Mouse (Mus musculus): ENCODE results near the gene Gtf2i. TPM values are rescaled to one million over a fixed set of nuclear protein-coding genes. Genes with fewer than 3 reads are reported as not detected.
A peak's percentile ranks its signal among the peaks of the same experiment; 100 is the strongest.
"Not testable (repeated sequence)": the region's sequence is repeated elsewhere in the genome, so short reads cannot be mapped to it uniquely, and the experiment has no call there.

Gene Gtf2i
- 125 and 127 TPM in 2 replicates for polyA plus RNA-seq (2015; fragmentation: Nextera tagmentation; extraction: Ambion mirVana)

GRCm38 (mm10) chr5:134314688-134315622 lies at the start of gene Gtf2i:
TSS of gene Gtf2i (minus strand) at chr5:134314760.
- peak within 1 kb of the TSS; percentile 100 for H3K9ac ChIP-seq
- ATAC-seq (ENCODE audit: extremely low read depth, insufficient number of reproducible peaks, low FRiP score, low TSS enrichment): peak; percentile 86
- peaks cover 53% of the 10 kb centered on the region for H3K4me1 ChIP-seq
- peak within 1 kb of the TSS; percentile 87 for H3K4me2 ChIP-seq
- peak within 1 kb of the TSS; percentile 96 for H3K4me3 ChIP-seq
- H3K9me3 ChIP-seq: no peaks in the 10 kb centered on the region
- 1% methylated on average over 38 of the region's 40 CpGs for WGBS
- no peaks in the 10 kb centered on the region for H3K27me3 ChIP-seq (replicated peaks)
- peaks cover 20% of the 10 kb centered on the region for H3K36me3 ChIP-seq
- H3K27ac ChIP-seq (replicated peaks): peak within 1 kb of the TSS; percentile 100

GRCm38 (mm10) chr5:134359101-134359500 lies 44.5 kb upstream of the Gtf2i start:
- Histone ChIP-seq H3K4me2 (no peak overlapping the region), H3K27me3 (replicated peaks) (no peaks in the 10 kb centered on the region), H3K4me3 (no peak overlapping the region), H3K36me3 (peaks cover 68% of the 10 kb centered on the region), H3K9ac (no peak overlapping the region), H3K27ac (replicated peaks) (no peak overlapping the region), H3K9me3 (no peaks in the 10 kb centered on the region), H3K4me1 (no peaks in the 10 kb centered on the region; the same call in 1 of the 2 replicates)
- WGBS: 90% methylated on average over 4 of the region's 4 CpGs
- ATAC-seq (ENCODE audit: extremely low read depth, insufficient number of reproducible peaks, low FRiP score, low TSS enrichment): no peak

- not testable (repeated sequence) for H3K27me3 ChIP-seq (replicated peaks); H3K4me3 ChIP-seq; H3K27ac ChIP-seq (replicated peaks); H3K4me2 ChIP-seq; H3K9me3 ChIP-seq; ATAC-seq (ENCODE audit: extremely low read depth, insufficient number of reproducible peaks, low FRiP score, low TSS enrichment); H3K9ac ChIP-seq
- peaks cover 18% of the 10 kb centered on the region for H3K4me1 ChIP-seq
- WGBS: 77% methylated on average over 4 of the region's 4 CpGs
- H3K36me3 ChIP-seq: peaks cover 39% of the 10 kb centered on the region
These were observed 40.8 kb upstream of the Gtf2i start for GRCm38 (mm10) chr5:134355372-134355771.

DNA sequence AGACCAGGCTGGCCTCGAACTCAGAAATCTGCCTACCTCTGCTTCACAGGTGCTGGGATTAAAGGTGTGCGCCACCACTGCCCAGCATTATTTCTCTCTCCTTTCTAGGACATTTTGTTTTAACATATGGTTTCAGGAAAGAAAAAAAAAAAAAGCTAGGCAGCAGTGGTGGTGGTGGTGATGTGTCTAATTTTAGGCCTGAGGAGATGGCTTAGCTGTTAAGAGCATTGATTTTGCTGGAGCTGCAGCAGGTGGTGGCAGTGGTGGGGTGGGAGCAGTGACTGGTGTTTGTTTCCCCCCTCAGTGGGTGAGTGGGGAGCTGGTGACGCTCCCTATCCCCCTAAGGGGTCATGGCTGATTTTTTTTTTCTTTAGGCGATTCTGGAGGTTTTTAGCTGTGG lies 38.6 kb upstream of the Gtf2i start:
- Histone ChIP-seq H3K36me3 (peaks cover 16% of the 10 kb centered on the region), H3K4me3 (no peak overlapping the region), H3K9me3 (no peaks in the 10 kb centered on the region), H3K9ac (no peak overlapping the region), H3K27ac (replicated peaks) (peak overlapping the region; percentile 49; the same call in 1 of the 2 replicates), H3K27me3 (replicated peaks) (no peaks in the 10 kb centered on the region), H3K4me1 (peaks cover 18% of the 10 kb centered on the region), H3K4me2 (no peak overlapping the region)
- 58% methylated on average over 4 of the region's 4 CpGs for WGBS
- ATAC-seq (ENCODE audit: extremely low read depth, insufficient number of reproducible peaks, low FRiP score, low TSS enrichment): no peak

- Histone ChIP-seq H3K36me3 (peaks cover 11% of the 10 kb centered on the region), H3K9me3 (no peaks in the 10 kb centered on the region), H3K27ac (replicated peaks) (peak overlapping the region; percentile 49), H3K4me1 (peaks cover 18% of the 10 kb centered on the region), H3K4me2 (no peak overlapping the region), H3K9ac (0 out of 2 replicates have a peak overlapping the region, but pooled peaks have one; percentile 9), H3K4me3 (no peak overlapping the region), H3K27me3 (replicated peaks) (no peaks in the 10 kb centered on the region)
- ATAC-seq (ENCODE audit: extremely low read depth, insufficient number of reproducible peaks, low FRiP score, low TSS enrichment): no peak
- 46% methylated on average over 3 of the region's 3 CpGs for WGBS
These were observed 38.0 kb upstream of the Gtf2i start for GRCm38 (mm10) chr5:134352527-134353001.

- Histone ChIP-seq H3K9ac (no peak overlapping the region), H3K27ac (replicated peaks) (no peak overlapping the region), H3K9me3 (no peaks in the 10 kb centered on the region), H3K36me3 (no peaks in the 10 kb centered on the region), H3K4me2 (peak overlapping the region; percentile 46), H3K4me1 (peaks cover 18% of the 10 kb centered on the region), H3K4me3 (0 out of 2 replicates have a peak overlapping the region, but pooled peaks have one; percentile 14), H3K27me3 (replicated peaks) (no peaks in the 10 kb centered on the region)
- ATAC-seq (ENCODE audit: extremely low read depth, insufficient number of reproducible peaks, low FRiP score, low TSS enrichment): no peak
- 8% methylated on average over 10 of the region's 10 CpGs for WGBS
These were observed 36.1 kb upstream of the Gtf2i start for GRCm38 (mm10) chr5:134350660-134351059.

DNA sequence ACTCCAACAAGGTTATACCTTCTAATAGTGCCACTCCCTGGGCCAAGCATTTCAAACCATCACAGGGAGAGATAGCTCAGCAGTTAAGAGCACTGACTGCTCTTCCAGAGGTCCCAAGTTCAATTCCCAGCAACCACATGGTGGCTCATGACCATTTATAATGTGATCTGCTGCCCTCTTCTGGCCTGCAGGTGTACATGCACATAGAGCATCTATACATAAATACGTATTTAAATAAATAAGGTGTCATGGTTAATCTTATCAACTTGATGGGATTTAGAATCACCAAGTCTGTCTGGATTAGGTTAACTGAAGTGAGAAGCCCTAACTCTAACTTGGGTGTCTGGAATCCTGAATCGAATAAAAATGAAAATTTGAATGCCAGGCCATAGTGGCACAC lies 32.5 kb upstream of the Gtf2i start:
- Histone ChIP-seq H3K27me3 (replicated peaks) (no peaks in the 10 kb centered on the region), H3K9ac (no peak overlapping the region), H3K4me1 (peaks cover 5% of the 10 kb centered on the region), H3K4me2 (no peak overlapping the region), H3K9me3 (no peaks in the 10 kb centered on the region), H3K27ac (replicated peaks) (no peak overlapping the region), H3K4me3 (no peak overlapping the region), H3K36me3 (no peaks in the 10 kb centered on the region)
- ATAC-seq (ENCODE audit: extremely low read depth, insufficient number of reproducible peaks, low FRiP score, low TSS enrichment): no peak
- WGBS: 72% methylated on average over 2 of the region's 2 CpGs

GRCm38 (mm10) chr5:134345449-134345848 lies 30.9 kb upstream of the Gtf2i start:
- no peak overlapping the region for H3K4me3 ChIP-seq

GRCm38 (mm10) chr5:134344076-134344475 lies 29.5 kb upstream of the Gtf2i start:
- 0 out of 2 replicates have a peak, but pooled peaks cover 4% of the 10 kb centered on the region for H3K4me1 ChIP-seq
- no peak overlapping the region for H3K9ac ChIP-seq
- no peak overlapping the region for H3K4me3 ChIP-seq
- 73% methylated on average over 8 of the region's 8 CpGs for WGBS
- H3K9me3 ChIP-seq: no peaks in the 10 kb centered on the region
- H3K27me3 ChIP-seq (replicated peaks): no peaks in the 10 kb centered on the region
- H3K4me2 ChIP-seq: no peak overlapping the region
- no peak overlapping the region for H3K27ac ChIP-seq (replicated peaks)
- ATAC-seq (ENCODE audit: extremely low read depth, insufficient number of reproducible peaks, low FRiP score, low TSS enrichment): no peak
- no peaks in the 10 kb centered on the region for H3K36me3 ChIP-seq

More at GRCm38 (mm10) chr5:134345449-134345848, 30.9 kb upstream of the Gtf2i start:
- no peak overlapping the region for H3K9ac ChIP-seq
- H3K9me3 ChIP-seq: no peaks in the 10 kb centered on the region
- no peak overlapping the region for H3K27ac ChIP-seq (replicated peaks)
- WGBS: 72% methylated on average over 9 of the region's 9 CpGs
- no peaks in the 10 kb centered on the region for H3K36me3 ChIP-seq
- no peak overlapping the region for H3K4me2 ChIP-seq
- no peak for ATAC-seq (ENCODE audit: extremely low read depth, insufficient number of reproducible peaks, low FRiP score, low TSS enrichment)
- peaks cover under 1% of the 10 kb centered on the region for H3K4me1 ChIP-seq
- no peaks in the 10 kb centered on the region for H3K27me3 ChIP-seq (replicated peaks)

DNA sequence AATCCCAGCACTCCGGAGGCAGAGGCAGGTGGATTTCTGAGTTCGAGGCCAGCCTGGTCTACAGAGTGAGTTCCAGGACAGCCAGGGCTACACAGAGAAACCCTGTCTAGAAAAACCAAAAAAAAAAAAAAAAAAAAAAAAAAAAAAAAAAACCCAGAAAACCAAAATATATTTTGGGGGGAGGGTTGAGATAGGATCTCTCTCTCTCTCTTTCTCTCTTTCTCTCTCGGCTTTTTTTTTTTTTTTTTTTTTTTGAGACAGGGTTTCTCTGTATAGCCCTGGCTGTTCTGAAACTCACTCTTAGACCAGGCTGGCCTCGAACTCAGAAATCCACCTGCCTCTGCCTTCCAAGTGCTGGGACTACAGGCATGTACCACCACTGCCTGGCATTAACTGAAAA lies 29.0 kb upstream of the Gtf2i start:
- not testable (repeated sequence) for H3K9me3 ChIP-seq; H3K4me2 ChIP-seq; H3K36me3 ChIP-seq; H3K27ac ChIP-seq (replicated peaks); ATAC-seq (ENCODE audit: extremely low read depth, insufficient number of reproducible peaks, low FRiP score, low TSS enrichment); H3K9ac ChIP-seq; H3K4me3 ChIP-seq; H3K4me1 ChIP-seq; H3K27me3 ChIP-seq (replicated peaks)
- 83% methylated on average over 3 of the region's 4 CpGs for WGBS

GRCm38 (mm10) chr5:134342503-134343205 lies 28.1 kb upstream of the Gtf2i start:
- H3K9ac ChIP-seq: no peak overlapping the region
- WGBS: 64% methylated on average over 18 of the region's 18 CpGs
- H3K4me1 ChIP-seq: 0 out of 2 replicates have a peak, but pooled peaks cover 4% of the 10 kb centered on the region
- peak overlapping the region; percentile 13; the same call in 1 of the 2 replicates for H3K27ac ChIP-seq (replicated peaks)
- no peaks in the 10 kb centered on the region for H3K27me3 ChIP-seq (replicated peaks)
- no peaks in the 10 kb centered on the region for H3K36me3 ChIP-seq
- H3K9me3 ChIP-seq: no peaks in the 10 kb centered on the region
- peak; percentile 31; the same call in 1 of the 2 replicates for ATAC-seq (ENCODE audit: extremely low read depth, insufficient number of reproducible peaks, low FRiP score, low TSS enrichment)
- peak overlapping the region; percentile 10; the same call in 1 of the 2 replicates for H3K4me2 ChIP-seq
- no peak overlapping the region for H3K4me3 ChIP-seq

Data from heart, embryonic 13.5 days (tissue).